Mouse (Mus musculus): Measurements from ENCODE around the gene Pld1.

DNA sequence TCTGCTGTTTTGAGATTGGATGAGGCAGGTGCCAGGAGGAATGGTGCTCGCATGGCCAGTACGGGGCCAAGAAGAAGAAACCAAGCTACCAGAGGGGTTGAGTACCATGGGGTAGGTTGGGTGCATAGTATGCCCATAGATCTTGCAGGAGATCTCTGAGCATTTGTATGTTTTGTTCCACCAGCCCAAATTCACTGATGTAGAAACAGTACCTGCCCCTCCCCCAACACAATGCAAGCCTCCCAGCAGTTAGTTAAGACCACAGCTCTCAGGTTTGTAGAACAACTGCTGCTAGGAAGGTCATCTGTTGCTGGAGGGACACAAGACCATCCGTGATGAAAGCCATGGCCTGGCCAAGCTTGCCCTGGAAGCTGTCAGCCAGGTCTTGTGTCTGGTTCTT is 220.4 kb downstream of the Pld1 start:
- TF ChIP-seq GATA1 (IDR thresholded peaks at IDR 0.05; ENCODE audit: borderline replicate concordance, low read length): no peak
- no peak for TF ChIP-seq FLI1 (IDR thresholded peaks at IDR 0.05; ENCODE audit: low read length)

Data from megakaryocyte, embryonic 14.5 days (primary cell).